Mouse (Mus musculus): ENCODE data around the gene Tulp3. TPM values are rescaled to one million over a fixed set of nuclear protein-coding genes. Genes with fewer than 3 reads are reported as not detected.

Tulp3 gene
- polyA plus RNA-seq, 1 experiment, result 22.6 TPM

DNA sequence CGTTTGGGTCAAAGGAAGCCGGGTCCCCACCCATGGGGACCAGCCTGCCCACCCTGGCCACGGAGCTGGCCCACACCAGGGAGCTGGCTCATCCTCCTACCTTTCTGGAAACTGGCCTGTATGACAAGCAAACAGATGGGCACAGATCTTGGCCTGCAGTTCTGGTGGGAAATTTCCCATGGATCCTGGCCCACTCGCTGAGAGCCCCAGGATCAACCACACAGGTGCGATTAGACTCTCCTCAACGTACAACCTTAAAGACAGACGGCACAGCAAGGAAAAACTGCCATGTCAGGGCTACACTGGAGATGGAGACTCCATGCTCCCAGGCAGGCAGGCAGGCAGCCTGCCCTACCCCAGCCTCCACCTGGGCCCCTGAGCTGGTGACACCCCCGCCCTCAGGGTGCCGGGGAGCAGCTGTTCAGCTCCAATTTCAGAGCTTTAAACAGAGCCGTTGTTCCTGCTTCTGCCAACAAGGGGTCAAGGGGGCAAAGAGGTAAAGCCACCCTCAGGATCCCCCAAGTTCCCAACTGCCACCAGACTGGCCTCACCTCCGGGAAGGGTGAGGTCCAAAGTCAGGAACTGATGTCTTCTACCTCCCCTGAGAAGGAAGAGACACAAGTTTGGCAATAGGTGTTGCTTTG is 58.8 kb downstream of the Tulp3 start:
- DNase-seq (ENCODE audit: low spot score), result no peak

DNA sequence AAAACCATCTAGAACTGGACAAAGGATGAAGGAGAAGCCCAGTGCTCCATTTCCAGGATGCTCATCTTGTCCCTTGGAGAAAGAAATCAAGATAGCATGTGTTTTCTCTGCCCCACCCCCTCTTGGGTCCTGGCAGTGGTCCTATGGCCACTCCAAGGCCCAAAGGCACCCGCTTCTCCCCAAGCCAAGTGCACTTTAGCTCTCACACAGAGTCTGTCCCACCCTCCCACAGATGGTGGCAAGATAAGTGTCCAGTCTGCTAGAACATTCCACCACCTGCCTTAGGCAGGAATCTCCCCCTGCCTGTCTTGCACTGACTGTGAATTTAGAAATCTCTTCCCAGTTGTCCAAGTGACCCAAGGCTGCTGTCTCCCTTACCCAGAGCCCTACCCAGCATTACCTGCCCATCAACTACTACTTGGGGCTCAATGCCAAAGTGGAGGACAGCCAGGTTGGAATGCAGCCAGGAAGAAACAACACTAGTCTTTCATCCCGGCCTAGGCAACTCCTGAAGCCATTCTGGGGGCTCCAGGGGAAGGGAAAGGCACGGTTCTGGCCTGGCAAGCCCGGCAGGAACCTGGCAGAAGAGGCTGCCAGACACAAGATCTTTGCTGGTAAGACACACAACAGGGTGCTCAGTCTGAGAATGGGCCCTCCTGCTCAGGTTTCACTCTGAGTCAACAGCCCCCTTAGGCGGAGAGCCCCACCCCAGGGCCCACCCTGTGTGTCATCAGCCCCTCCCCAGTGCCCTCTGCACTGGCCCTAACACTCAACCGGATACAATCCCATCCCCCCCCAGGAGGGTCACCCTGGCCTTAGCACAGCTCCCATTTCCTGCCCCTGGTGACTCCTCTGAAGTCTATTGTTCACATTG is 59.5 kb downstream of the Tulp3 start:
- DNase-seq (ENCODE audit: low spot score), result no peak

DNA sequence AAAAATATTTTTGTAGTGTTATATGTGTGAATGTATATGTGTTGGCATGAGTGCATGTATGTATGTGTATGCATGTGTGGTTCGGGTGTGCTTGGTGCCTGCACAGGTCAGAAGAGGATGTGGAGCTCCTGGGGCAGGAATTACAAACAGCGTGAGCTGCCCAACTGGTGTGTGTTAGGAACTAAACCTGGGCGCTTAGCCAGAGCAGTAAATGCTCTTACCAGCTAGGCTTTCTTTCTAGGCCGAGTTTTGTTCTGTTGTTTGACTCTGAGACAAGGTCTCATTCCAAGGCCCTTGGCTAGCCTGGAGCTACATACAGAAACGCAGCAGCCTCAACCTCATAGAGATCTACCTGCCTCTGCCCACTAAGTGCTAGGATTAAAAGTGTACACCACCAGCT is 64.4 kb downstream of the Tulp3 start:
- no peak for DNase-seq (ENCODE audit: low spot score)

DNA sequence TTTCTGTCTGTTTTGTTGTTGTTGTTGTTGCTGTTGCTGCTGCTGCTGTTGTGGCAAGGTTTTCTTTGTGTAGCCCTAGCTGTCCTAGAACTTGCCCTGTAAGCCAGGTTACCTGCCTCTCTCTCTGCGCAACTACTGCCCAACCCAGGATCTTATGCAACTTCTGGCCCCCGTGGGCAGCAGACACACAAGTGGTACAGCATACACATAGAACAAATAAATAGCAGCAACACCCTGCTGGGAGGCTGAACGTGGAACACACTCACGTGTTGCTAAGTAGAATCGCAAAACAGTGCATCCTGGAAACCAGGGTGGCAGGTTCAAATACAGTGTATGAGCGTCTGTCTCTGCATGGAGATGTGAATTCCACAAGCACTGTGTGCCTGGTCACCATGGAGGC is 67.0 kb downstream of the Tulp3 start:
- DNase-seq (ENCODE audit: low spot score), result no peak

DNA sequence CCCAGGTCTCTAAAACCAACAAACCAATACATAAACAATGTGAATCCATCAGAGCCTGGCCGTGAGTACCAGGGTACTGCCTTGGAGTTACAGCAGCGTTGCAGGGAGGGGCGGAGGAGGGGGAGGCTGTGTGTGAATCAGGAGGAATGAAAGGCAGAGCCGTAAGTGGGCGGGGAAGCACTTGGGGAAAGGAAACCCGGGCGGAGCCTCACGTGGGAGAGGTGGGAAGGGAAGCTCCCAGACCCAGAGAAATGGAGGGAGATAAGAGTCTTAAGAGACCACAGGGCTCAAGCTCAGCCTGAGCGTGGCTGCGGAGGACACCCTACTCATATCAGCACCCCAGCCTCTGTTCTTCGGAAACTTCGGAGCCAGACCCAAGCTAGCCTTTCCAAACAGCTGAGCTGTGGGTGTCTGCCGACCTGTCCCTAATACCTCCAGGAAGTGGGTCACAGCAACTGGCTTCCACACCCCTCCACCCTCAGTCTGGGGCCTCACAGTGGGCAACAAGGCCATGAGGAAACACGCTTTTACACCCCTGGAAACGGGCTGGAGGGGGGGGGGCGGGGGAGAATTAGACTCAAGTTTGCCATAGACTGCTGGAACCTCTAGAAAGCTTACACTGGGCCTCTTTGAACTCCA is 69.7 kb downstream of the Tulp3 start:
- peak; percentile 38 for DNase-seq (ENCODE audit: low spot score)

DNA sequence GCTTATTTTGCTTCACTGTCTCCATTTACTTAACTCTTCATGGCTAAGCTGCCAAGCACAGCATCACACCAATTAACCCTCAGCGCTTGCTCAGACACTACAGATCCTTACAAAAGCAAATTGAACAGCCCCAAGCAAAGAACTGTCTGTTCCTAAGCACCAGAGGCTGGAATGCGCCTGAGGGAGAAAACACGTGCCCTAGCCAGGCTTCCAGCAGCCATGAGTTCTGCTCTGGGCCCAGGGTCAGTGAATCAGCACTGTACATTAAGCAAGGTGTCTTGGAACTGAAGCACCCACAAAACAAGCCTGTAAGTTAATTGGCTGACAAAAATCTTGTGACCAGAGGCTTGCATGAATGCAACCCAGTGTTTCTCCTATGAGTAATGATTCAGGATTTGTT is 73.5 kb downstream of the Tulp3 start:
- no peak for DNase-seq (ENCODE audit: low spot score)

DNA sequence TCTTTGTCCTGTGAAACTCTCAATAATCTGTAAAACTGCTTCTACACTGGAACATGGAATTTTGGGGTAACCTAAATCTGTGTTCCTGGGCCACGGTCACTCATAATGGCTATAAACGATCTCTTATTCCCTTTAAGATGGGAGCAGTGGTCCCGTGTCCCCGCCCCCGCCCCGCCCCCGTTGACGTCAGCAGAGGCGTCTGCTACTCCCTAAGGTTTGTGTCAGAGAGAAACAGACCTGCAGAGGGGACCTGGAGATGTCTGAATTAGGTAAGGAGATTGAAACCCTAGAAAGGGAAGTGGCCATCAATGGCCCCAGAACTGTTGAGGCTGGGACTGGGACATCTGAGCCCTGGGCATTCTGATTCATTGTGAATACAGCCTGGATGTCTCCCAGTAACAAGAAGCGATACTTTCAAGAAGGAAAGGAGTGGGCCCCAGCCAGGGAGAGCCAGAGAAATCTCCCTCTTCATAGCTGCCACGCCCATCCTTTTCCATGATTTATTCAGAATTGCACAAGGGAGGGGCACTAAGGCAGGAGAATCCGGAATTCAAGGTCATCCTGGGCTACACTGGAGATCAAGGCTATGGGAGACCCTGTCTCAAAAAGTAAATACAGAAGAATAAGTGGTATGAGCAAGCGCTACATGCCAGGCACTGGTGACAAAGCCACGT is 75.0 kb downstream of the Tulp3 start:
- DNase-seq (ENCODE audit: low spot score), result no peak

DNA sequence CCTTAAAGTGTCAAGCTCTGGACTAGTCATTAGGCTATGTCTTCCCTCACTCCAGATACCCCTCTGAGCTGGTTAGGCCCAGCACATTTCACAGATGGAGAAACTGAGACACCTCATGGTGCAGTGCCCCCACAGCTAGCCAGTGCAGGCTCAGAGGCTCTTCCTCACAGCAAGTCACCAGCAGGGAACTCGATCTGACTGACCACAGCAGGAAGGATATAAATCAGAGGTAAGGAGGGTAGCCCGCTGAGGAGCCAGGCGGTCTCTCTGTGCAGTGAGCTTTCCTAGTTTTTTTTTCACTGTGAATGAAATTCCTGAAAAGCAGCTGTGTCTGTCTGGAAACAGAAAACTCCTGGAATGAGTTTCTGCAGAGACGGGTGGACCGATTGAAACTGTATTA is 76.0 kb downstream of the Tulp3 start:
- no peak for DNase-seq (ENCODE audit: low spot score)

DNA sequence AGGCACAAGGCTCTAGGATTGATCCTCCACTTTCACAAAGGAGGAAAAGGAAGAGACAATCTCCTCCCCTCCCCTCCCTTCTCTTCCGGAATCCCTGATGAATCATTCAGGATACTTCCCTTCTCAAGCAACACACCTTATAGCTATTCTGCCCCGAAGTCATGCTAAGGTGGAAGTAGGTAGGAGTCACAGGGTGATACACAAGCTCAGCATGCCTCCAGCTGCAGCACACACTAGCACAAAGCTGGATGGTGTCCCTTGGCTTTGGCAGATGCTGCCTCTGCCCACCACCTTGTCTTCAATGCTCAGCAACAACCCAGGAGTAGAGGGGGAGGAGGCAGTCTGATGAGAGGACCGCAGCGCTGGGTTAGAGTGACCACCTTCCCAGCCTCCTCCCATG is 76.6 kb downstream of the Tulp3 start:
- DNase-seq (ENCODE audit: low spot score), result no peak

DNA sequence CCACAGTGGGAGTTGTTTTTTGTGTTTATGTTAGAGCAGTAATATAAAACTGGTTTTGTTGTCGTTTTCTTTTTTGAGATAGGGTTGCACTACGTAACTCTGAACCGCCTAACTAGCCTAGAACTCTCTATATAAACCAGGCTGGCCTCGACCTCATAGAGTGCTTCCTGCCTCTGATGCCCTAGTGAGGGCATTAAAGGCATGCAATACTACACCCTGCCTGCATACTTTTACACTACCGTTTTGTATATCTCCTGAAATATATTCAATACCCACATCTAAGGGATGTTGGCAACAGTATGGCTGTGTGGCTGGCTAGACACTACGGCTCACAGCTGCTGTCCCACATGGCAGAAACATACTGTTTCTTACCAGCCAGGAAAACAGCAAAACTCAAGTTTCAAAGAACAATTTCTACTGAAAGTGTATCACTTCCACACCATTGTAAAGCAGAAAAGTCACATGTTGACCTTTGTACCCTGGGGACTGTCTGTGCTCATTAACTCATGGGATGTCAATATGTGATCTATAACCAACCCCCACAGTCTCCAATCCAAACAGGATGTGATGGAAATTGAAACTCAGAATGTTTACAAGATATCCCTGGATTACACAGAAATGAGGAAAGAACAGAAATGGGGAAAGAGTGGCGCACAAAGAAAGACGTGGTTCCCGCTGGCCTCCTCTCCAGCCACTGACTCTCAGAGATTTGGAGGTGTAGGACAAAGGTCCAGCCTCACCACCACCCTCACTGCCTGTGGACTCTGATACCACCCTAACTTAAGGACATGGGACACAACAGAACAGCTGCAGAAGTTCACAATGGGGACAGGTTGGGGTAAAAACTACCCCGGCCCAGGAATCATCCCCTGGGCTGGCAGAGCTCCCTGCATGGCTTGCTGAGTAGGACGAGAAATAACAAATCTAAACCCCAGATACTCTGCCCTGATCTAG is 78.2 kb downstream of the Tulp3 start:
- no peak for DNase-seq (ENCODE audit: low spot score)

DNA sequence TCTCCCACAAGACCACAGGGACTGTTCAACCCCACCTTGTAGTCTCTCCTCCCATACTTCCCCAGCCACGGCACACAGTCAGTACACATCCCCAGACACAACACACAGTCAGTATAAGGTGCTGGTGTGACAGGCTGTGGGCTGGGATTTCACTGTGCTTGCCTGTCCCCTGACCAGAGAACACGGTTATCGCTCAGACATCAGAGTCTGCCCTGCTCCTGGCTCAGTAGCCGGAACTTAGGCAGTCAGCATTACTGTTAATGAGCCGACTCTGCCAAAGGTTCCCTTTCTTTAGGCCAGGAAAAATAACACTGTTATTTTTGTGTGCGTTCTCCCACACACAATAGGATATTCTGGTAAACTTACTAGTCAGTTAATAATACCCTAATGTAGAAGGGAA is 79.3 kb downstream of the Tulp3 start:
- no peak for DNase-seq (ENCODE audit: low spot score)

DNA sequence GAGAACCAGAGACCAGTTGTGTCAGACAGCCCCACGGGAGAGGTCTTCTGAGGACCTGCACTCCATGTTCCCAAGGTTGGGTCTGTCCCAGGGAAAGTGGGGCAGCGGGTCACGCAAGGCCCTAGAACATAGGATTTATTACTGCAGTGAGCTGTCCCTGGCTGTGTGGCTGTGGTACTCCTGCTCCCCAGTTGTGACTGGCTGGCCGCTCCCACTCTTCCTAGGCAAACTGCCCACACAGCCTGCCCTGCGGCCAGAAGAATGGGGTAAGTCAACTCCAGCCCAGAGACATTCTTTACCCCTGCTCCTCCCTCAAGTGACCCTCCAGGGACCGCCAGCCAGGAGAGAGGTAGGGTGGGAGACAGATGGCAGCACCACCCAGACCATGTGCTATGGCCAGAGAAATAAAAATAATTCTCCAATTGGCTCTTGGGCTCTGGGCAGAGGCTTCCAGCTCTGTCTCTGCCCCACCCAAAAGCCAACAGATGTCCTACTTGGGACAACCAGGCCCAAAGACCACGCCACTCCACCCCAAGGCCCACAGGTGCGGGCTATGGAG is 80.1 kb downstream of the Tulp3 start:
- DNase-seq (ENCODE audit: low spot score), result no peak

DNA sequence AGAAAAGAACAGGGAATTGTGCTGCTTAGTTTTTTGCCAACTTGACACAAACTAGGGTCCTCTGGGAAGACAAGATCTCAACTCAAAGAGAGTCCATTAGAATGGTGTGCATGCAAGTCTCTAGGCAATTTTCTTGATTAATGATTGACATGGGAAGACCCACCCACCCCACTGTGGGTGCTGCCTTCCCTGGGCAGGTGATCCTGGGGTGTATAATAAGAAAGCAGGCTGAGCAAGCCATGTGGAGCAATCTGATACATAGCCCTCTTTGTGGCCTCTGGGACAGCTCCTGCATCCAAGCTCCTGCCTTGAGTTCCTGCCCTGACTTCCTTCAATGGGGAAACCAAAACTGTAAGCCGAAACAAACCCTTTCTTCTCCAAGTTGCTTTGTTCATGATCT is 82.1 kb downstream of the Tulp3 start:
- no peak for DNase-seq (ENCODE audit: low spot score)

DNA sequence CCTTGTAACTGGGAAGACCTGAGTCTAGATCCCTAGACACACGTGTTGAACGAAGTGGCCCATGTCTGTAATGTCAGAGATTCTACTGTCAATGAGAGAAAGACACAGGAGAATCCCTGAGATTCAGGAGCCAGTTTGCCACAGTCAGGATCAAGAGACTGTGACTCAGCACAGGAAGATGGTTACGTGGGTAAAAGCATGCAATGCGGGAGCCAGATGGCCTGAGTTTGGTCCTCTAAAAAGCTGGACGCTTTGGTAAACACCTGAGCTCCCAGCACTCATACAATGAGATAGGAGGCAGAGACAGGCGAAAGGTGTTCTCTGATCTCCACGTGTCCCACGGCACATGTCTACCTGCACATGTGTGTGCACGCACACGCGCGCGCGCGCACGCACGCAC is 82.9 kb downstream of the Tulp3 start:
- DNase-seq (ENCODE audit: low spot score), result no peak

Other genes with a start within 250 kb of the Tulp3 start
- 112 and 128 TPM in 2 replicates for gene Tspan9, start 212.3 kb downstream of the Tulp3 start, polyA plus RNA-seq (2012; rRNA removed)
- 0.50 and 0.75 TPM in 2 replicates for gene Tead4, start 55.0 kb downstream of the Tulp3 start, polyA plus RNA-seq (2012; rRNA removed)
- 12.9 and 18.6 TPM in 2 replicates for gene Rhno1, start 7.1 kb upstream of the Tulp3 start, polyA plus RNA-seq (2012; rRNA removed)
- gene Foxm1, start 7.1 kb upstream of the Tulp3 start, polyA plus RNA-seq (2012; rRNA removed), result 4.7 and 5.0 TPM in 2 replicates
- gene Tex52, start 19.6 kb upstream of the Tulp3 start, polyA plus RNA-seq (2012; rRNA removed), result 0.10 TPM in 1 of 2 replicates, not detected in the other
- gene Gm44596, start 19.7 kb upstream of the Tulp3 start, polyA plus RNA-seq (2012; rRNA removed), result not detected in 2 replicates
- 5.0 and 5.6 TPM in 2 replicates for gene Nrip2, start 43.4 kb upstream of the Tulp3 start, polyA plus RNA-seq (2012; rRNA removed)
- gene Itfg2, start 69.1 kb upstream of the Tulp3 start, polyA plus RNA-seq (2012; rRNA removed), result 10.9 and 15.7 TPM in 2 replicates
- 115 and 121 TPM in 2 replicates for gene Fkbp4, start 82.8 kb upstream of the Tulp3 start, polyA plus RNA-seq (2012; rRNA removed)
- 0.09 TPM in 1 of 2 replicates, not detected in the other for gene Pzp, start 170.9 kb upstream of the Tulp3 start, polyA plus RNA-seq (2012; rRNA removed)
- gene A2ml1, start 225.8 kb upstream of the Tulp3 start, polyA plus RNA-seq (2012; rRNA removed), result not detected in 2 replicates